Mouse (Mus musculus) heart, postnatal 25 days (tissue): ENCODE results near the gene Atpaf2. TPM values are rescaled to one million over a fixed set of nuclear protein-coding genes. Genes with fewer than 3 reads are reported as not detected.

ENCODE experiments used
- DNase-seq: peaks from one replicate; pipeline ENCODE4 v3.0.0; 2022; ENCODE audit warnings: low spot score
- intact Hi-C: fragments of 180-260 bp; cut with DNase I; formaldehyde crosslinking; loops from one replicate; pipeline ENCODE4 v1.15.1; 2025
- total RNA-seq, 2 experiments: library from RNA; stranded (reverse); gene quantifications; 2 replicates each; pipeline ENCODE4 v1.2.3; 2021

Gene Atpaf2
- total RNA-seq, 2 experiments from 2014 or later = 44.5 to 49.9 TPM

- no peak for DNase-seq
- intact Hi-C loops = loop anchor here (1.0 to 2.0 kb wide), 2 partner anchors 212 to 307 kb away; partner anchors contain the start of gene Rai1
These were observed 6.1 kb downstream of the Atpaf2 start for GRCm38 (mm10) chr11:60412173-60412572.

- intact Hi-C loops = no loop called here
- DNase-seq = no peak
These were observed 11.7 kb downstream of the Atpaf2 start for GRCm38 (mm10) chr11:60406606-60407005.

GRCm38 (mm10) chr11:60397172-60397571 lies 21.1 kb downstream of the Atpaf2 start:
- intact Hi-C loops = no loop called here
- DNase-seq = no peak

- intact Hi-C loops = no loop called here
- DNase-seq = no peak
These were observed 21.7 kb downstream of the Atpaf2 start for GRCm38 (mm10) chr11:60396546-60396945.

- DNase-seq = no peak
- intact Hi-C loops = no loop called here
These were observed 26.9 kb downstream of the Atpaf2 start for GRCm38 (mm10) chr11:60391346-60391745.

DNA sequence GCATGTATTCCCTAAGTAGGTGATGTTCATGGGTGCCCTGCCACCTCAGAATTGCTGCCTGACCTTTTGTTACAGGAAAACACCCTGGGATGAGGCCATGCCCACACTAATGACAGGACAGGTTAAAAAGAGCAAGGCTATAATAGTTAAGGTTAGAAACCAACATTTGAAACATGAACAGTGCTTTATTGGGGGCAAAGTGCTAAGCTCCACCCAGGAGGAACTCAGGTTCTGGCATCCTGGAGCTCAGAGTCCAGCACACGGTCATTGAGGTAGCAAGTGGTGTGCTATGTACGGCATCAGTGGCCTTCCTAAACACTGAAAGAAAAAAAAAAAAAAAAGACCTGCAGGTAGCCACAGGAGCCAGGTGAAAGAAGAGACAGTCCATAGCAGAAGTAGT lies 30.3 kb downstream of the Atpaf2 start:
- intact Hi-C loops = no loop called here

GRCm38 (mm10) chr11:60385946-60386345 lies 32.3 kb downstream of the Atpaf2 start:
- intact Hi-C loops = no loop called here
- no peak for DNase-seq

More for the DNA sequence above, 30.3 kb downstream of the Atpaf2 start:
- no peak for DNase-seq

- no peak for DNase-seq
- intact Hi-C loops = no loop called here
These were observed 33.4 kb downstream of the Atpaf2 start for GRCm38 (mm10) chr11:60384762-60385421.

DNA sequence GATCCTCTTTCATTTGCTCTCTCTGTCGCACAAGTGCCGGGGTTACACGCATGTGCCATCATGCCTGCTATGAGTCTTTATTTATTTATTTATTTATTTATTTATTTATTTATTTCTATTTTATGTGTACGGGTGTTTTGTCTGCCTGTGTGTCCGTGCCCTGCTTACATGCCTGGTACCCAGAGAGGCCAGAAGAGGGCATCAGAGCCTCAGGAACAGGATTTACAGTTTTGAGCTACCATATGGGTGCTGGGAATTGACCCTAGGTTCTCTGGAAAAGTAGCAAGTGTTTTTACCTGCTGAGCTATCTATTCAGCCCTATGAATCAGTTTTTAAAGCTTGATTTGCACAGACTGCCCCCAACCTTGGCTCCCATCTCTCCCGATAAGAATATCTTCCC lies 34.7 kb downstream of the Atpaf2 start:
- no peak for DNase-seq
- intact Hi-C loops = no loop called here

DNA sequence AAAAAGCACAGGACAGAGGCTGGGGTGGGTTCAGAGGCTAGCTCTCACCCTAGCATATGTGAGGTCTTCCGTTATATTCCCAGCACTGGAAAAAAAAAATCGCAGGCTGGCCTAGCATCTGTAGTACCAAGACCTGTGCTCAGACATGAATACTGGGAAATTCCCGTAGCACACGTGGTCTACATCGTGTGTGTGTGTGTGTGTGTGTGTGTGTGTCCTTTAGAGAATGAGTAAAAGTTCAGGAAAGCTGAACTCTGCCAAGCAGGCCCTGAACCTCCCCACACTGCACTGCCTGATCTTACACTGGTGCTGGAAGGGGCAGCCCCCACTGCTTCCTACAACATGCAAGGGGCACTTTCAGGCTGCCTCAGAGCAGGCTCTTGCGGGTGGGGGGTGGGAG lies 43.8 kb downstream of the Atpaf2 start:
- no peak for DNase-seq
- intact Hi-C loops = no loop called here

DNA sequence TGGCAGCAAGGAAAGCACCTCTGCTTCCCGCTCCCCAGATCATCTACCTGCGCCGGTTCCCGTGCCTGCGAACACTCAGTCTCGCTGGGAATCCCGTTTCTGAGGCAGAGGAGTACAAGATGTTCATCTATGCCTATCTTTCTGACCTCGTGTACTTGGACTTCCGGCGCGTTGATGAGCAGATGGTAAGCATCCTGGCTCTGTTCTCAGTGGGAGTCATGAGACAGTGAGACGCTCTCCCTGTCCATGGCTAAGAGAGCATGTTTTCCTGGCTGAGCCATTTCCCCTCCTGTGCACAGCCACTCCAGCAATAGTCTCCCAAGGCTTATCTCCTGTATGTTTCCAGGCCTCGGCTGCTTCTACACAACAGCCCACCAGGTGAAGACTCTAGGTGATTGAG lies 47.8 kb downstream of the Atpaf2 start:
- intact Hi-C loops = no loop called here
- no peak for DNase-seq

- DNase-seq = no peak
- intact Hi-C loops = no loop called here
These were observed 48.8 kb downstream of the Atpaf2 start for GRCm38 (mm10) chr11:60369448-60369847.

DNA sequence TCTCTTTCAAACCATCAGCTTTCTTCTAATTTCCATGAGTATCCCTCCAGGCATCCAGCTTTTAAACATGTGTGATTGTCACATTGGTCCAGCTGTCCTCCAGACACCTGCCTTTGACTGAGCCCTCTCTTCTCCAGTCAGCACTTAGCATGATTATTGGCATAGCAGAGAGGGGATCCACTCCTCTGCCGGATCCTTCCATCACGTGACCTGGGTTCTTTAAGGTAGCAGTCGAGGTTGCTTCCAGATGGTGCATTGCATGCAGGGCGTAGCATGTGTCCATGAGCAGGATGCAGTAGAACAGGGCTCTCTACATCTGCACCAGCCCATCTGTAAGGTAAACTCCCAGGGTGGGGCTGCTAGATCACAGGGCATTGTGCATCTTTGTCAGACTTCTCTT lies 49.3 kb downstream of the Atpaf2 start:
- intact Hi-C loops = no loop called here
- DNase-seq = no peak

DNA sequence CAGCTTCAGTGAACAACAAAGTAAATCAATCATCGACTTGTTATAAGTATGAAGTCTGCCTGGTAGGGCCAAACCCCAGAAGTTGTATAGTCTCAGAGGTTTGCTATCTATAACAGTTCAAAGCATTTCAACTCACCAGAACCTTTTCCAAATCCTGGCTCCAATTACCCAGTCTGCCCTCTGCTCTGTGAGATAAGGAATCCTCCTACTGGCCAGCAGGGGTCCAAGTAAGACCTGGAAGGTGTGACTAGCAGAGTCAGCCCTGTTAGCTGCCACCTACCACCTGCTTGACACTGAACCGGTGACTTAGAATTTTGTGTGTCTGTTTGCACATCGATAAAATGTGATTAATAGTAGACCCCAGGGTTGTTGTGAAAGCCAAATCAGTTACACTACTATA lies 51.0 kb downstream of the Atpaf2 start:
- no peak for DNase-seq
- intact Hi-C loops = no loop called here

DNA sequence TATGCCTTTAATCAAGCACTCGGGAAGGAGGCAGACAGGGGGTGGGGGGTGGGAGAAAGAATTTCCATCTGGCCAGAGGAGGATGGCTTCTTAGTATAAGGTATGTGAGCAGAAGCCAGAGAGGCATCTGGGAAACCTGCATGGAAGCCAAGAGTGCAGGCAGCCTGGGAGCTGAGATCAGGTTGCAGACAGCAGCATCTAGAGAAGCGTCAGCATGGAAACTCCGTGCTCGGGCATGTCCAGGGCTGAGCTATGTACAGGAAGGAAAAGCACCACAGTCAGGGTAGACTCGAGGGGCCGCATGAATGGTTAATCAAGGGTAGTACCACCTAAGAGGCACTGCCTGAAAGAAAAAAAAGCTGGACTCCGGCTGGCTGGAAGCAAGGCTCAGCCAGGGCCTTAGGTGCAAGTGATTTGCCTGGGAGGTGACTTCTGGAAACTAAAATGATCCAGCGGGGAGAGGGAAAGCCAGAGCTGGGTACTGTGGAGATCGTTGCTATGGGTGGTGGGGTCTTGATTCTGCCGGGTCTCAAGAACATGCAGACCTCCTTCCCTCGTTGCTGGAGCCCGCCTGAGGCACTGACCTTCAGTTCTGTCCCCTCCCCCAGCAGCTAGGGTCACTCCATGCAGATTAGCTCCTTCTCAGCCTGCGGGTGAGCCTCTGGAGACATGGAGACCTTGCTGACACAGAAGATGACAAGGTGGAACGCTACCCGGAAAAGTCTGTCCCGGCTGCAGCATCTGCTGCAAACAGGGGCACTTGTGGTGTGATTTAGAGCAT lies 51.8 kb downstream of the Atpaf2 start:
- DNase-seq = no peak
- intact Hi-C loops = no loop called here

GRCm38 (mm10) chr11:60360631-60361201 lies 57.5 kb downstream of the Atpaf2 start:
- DNase-seq = peak; percentile 26
- intact Hi-C loops = no loop called here

DNA sequence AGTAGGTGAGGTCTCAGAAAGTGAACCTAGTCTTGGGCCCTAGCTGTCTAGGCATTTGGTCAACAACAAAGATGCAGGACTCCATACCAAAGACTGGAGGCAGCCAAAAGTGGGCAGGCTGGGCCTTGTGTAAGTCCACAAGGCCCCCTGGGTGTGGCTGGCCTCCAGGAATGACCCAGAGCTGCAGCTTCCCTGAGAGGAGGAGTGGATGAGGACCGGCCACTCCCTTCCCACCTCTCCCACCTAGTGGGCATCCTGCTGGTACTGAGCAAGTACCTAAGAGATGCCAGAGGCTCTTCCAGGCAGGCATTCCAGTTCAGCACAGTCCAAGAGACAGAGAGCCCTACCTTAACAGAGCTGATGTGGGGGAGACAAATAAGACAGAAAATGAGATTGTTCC lies 58.3 kb downstream of the Atpaf2 start:
- intact Hi-C loops = no loop called here
- no peak for DNase-seq

- DNase-seq = no peak
- intact Hi-C loops = no loop called here
These were observed 59.1 kb downstream of the Atpaf2 start for GRCm38 (mm10) chr11:60359138-60359537.

- intact Hi-C loops = no loop called here
These were observed 59.7 kb downstream of the Atpaf2 start for GRCm38 (mm10) chr11:60358548-60358947.

DNA sequence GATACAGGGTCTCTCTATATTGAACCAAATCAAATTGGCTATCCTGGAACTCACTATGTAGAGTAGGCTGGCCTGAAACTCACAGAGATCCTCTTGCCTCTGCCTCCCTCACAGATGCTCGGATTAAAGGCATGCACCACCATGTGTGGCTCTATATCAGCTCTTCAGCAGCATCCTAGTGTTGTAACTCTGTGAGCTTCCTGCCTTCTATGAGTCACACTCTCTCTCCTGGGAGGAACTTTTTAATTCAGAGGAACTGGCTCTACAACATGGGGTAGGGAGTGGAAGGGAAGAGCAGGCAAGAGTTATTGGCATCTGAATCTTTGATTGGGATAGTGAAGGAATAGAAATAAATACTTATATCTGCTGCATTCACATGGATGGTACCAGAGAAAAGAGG lies 61.1 kb downstream of the Atpaf2 start:
- intact Hi-C loops = no loop called here
- no peak for DNase-seq

More at GRCm38 (mm10) chr11:60358548-60358947, 59.7 kb downstream of the Atpaf2 start:
- DNase-seq = no peak

DNA sequence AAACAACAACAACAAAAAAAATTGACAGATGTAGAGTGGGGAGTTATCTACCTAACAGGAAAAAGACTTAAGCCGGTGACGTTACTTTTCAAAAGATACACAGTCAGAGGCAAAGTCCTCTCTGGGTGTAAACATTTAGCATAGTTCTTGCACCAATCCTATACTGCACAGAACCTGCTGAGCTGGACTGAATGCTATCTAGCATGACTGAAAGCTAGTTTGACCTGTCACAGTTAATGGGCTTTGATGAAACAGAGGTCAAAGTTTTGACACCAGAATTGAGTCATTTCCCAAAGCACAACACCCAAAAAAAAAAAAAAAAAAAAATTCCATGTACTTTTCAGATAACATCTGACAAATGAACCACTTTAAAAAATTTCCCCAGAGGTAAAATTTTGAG lies 62.3 kb downstream of the Atpaf2 start:
- DNase-seq = no peak
- intact Hi-C loops = no loop called here
